Mouse (Mus musculus): ENCODE results near the gene Fbxw27. TPM values are rescaled to one million over a fixed set of nuclear protein-coding genes. Genes with fewer than 3 reads are reported as not detected.

Gene Fbxw27
- not detected for polyA plus RNA-seq (2017; shearing (Covaris generic))

GRCm38 (mm10) chr9:109790570-109790969 is at the start of gene Fbxw27:
Gene Fbxw27, minus strand, starts transcription at chr9:109790670.

DNA sequence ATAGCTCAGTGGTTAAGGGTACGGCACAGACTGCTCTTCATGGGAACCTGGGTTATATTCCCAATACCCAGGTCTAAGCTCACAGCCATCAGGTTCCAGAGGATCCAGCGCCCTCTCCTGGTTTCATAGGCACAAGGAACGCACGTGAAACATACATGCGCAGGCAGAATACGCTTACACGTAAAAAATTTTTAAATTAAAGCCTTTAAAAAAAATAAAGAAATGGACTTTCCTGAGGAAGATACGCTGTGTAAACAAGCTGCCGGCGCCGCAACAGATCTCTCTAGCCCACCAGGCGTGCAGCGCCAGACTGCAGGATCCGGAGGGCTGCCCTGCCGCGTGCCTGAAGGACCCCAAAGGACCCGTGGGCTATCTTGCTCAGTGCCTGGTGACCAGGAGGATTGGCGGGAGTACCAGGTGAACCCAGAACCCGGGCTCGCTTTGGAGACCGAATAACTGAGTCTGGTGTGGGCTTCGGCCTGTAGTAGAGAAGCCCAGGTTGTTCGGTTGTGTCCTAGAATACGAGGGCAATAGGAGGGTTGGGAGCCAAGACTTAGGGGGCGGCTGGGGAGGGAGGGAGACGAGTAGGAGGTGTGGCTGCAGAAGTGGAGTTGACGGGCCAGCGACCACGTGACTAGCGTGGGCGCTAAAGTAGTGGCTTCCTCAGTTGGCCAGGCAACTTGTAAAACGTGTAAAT is 42.1 kb upstream of the Fbxw27 start, which contains the start of gene Nme6:
Gene Nme6, plus strand, starts transcription at position 359 of the 697 bp plus-strand sequence.

DNA sequence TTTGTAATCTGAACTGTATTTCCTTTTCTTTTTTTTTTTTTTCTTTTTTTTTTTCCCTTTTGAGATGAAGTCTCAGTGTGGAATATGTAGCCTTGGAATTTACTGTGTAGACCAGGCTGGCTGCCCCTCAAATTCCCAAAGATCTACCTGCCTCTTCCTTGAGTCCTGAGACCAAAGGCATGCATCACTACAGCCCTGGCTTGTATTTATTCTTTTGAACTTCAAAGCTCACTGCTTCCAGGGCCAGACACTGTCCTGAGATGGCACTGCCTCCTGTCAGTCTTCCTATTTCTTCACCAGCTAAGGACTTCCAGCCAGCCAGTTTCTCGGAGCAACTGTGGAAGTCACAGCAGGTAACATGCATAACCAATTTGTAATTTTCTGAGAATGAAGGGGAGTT is 21.5 kb upstream of the Fbxw27 start, which contains the start of gene Spink8:
Gene Spink8, plus strand, starts transcription at position 301 of the 400 bp plus-strand sequence.

GRCm38 (mm10) chr9:109745989-109746388 is 44.5 kb downstream of the Fbxw27 start, which contains the start of gene Fbxw26:
Gene Fbxw26, minus strand, starts transcription at chr9:109746089.

Other genes starting within 250 kb of the Fbxw27 start
- not detected for gene Fbxw15, start 222.4 kb downstream of the Fbxw27 start, polyA plus RNA-seq (2017; shearing (Covaris generic))
- not detected for gene Fbxw24, start 164.6 kb downstream of the Fbxw27 start, polyA plus RNA-seq (2017; shearing (Covaris generic))
- not detected for gene Fbxw25, start 126.0 kb downstream of the Fbxw27 start, polyA plus RNA-seq (2017; shearing (Covaris generic))
- not detected for gene Fbxw18, start 88.0 kb downstream of the Fbxw27 start, polyA plus RNA-seq (2017; shearing (Covaris generic))
- gene Fbxw26, start 44.6 kb downstream of the Fbxw27 start, polyA plus RNA-seq (2017; shearing (Covaris generic)): not detected
- gene Spink8, start 21.6 kb upstream of the Fbxw27 start, polyA plus RNA-seq (2017; shearing (Covaris generic)): not detected
- gene Nme6, start 42.1 kb upstream of the Fbxw27 start, polyA plus RNA-seq (2017; shearing (Covaris generic)): 10 to 100 TPM in 1 of 2 experiments, 1 to 10 TPM in 1; 7.5 to 18.2 TPM
- not detected for gene Camp, start 58.9 kb upstream of the Fbxw27 start, polyA plus RNA-seq (2017; shearing (Covaris generic))
- gene Cdc25a, start 84.9 kb upstream of the Fbxw27 start, polyA plus RNA-seq (2017; shearing (Covaris generic)): 10 to 100 TPM; 16.2 to 20.2 TPM
- gene Map4, start 140.8 kb upstream of the Fbxw27 start, polyA plus RNA-seq (2017; shearing (Covaris generic)): 10 to 100 TPM; 42.0 to 68.0 TPM

All from activated CD4-positive, CD25-positive, alpha-beta regulatory T cell (primary cell).